Mouse (Mus musculus) CH12.LX (cell line): Measurements from ENCODE around the gene Atg101. TPM values are rescaled to one million over a fixed set of nuclear protein-coding genes. Genes with fewer than 3 reads are reported as not detected.
A peak's percentile ranks its signal among the peaks of the same experiment; 100 is the strongest.

Experiments
- DNase-seq: peaks from one replicate; pipeline ENCODE4 v3.0.0-alpha.2; 2013; ENCODE audit errors: extremely low read depth
- H3K27ac ChIP-seq: 2 replicates; pipeline ENCODE4 v1.5.1; 2012; ENCODE audit warnings: low read depth, mild to moderate bottlenecking, control low read depth, moderate library complexity; ENCODE audit not compliant: insufficient read depth
- H3K27me3 ChIP-seq: replicated peaks from 2 replicates; pipeline ENCODE3; 2012; ENCODE audit warnings: inconsistent platforms
- H3K36me3 ChIP-seq, 2 experiments: replicated peaks in 1 of 2; 2 replicates each; pipeline versions ENCODE3 to v1.6.1; 2012; ENCODE audit warnings: inconsistent platforms in 1 of 2, low read length in 1 of 2, mild to moderate bottlenecking in 1 of 2, mixed read lengths in 1 of 2, moderate library complexity in 1 of 2; ENCODE audit not compliant: control insufficient read depth in 1 of 2, insufficient read depth in 1 of 2
- H3K4me1 ChIP-seq, 2 experiments: 2 replicates each; pipeline ENCODE4 v1.6.1; 2012; ENCODE audit warnings: inconsistent platforms in 1 of 2, moderate library complexity in 1 of 2; ENCODE audit not compliant: insufficient read depth in 2 of 2, control insufficient read depth in 1 of 2
- H3K4me2 ChIP-seq: 2 replicates; pipeline ENCODE4 v1.6.1; 2012; ENCODE audit warnings: low read depth, mild to moderate bottlenecking, control low read depth; ENCODE audit not compliant: poor library complexity, insufficient read depth, severe bottlenecking
- H3K4me3 ChIP-seq, 3 experiments: fragments of 150-350 bp in 1 of 3; sonication (generic) in 1 of 3; replicated peaks in 1 of 3; 2 replicates each; pipeline versions ENCODE3 to v1.5.1; 2011 to 2012; ENCODE audit warnings: low read depth in 2 of 3, low read length in 2 of 3, mild to moderate bottlenecking in 2 of 3, moderate library complexity in 2 of 3, control low read depth in 1 of 3, improper control_type of control experiment in 1 of 3, inconsistent platforms in 1 of 3, mixed read lengths in 1 of 3; ENCODE audit not compliant: poor library complexity in 1 of 3
- H3K79me2 ChIP-seq: replicated peaks from 2 replicates; pipeline ENCODE4 v1.6.1; 2012; ENCODE audit warnings: mild to moderate bottlenecking, moderate library complexity; ENCODE audit not compliant: control insufficient read depth, poor library complexity, insufficient read depth, severe bottlenecking; ENCODE audit errors: extremely low read depth
- H3K9ac ChIP-seq: 2 replicates; pipeline ENCODE4 v1.6.1; 2012; ENCODE audit warnings: low read depth, mild to moderate bottlenecking, control low read depth, moderate library complexity; ENCODE audit not compliant: insufficient read depth
- H3K9me3 ChIP-seq: replicated peaks from 2 replicates; pipeline ENCODE3; 2012; ENCODE audit warnings: low read length, inconsistent platforms, mixed read lengths
- BHLHE40 ChIP-seq: IDR thresholded peaks from 2 replicates; pipeline ENCODE4 v1.6.1; 2011; ENCODE audit warnings: mild to moderate bottlenecking, low read depth, low read length, improper control_type of control experiment
- E2F4 ChIP-seq: IDR thresholded peaks from 2 replicates; pipeline ENCODE4 v1.6.1; 2011; ENCODE audit warnings: low read depth, low read length, improper control_type of control experiment; ENCODE audit not compliant: insufficient replicate concordance
- EP300 ChIP-seq: IDR thresholded peaks from 2 replicates; pipeline ENCODE4 v1.6.1; 2011; ENCODE audit warnings: low read length, improper control_type of control experiment
- ETS1 ChIP-seq: conservative IDR thresholded peaks from 2 replicates; pipeline ENCODE4 v1.6.1; 2012; ENCODE audit warnings: low read depth, mild to moderate bottlenecking, inconsistent platforms, low read length, improper control_type of control experiment, moderate library complexity
- GABPA ChIP-seq: IDR thresholded peaks from 2 replicates; pipeline ENCODE4 v1.6.1; 2012; ENCODE audit warnings: low read depth, low read length, improper control_type of control experiment, inconsistent platforms; ENCODE audit not compliant: insufficient replicate concordance
- IRF4 ChIP-seq: IDR thresholded peaks from 2 replicates; pipeline ENCODE4 v1.6.1; 2014; ENCODE audit warnings: low read depth, mild to moderate bottlenecking, inconsistent platforms, low read length, improper control_type of control experiment
- JUN ChIP-seq: IDR thresholded peaks from 2 replicates; pipeline ENCODE4 v1.6.1; 2011; ENCODE audit warnings: low read depth, mild to moderate bottlenecking, low read length, improper control_type of control experiment, moderate library complexity; ENCODE audit not compliant: insufficient read depth
- JUND ChIP-seq: conservative IDR thresholded peaks from 2 replicates; pipeline ENCODE4 v1.6.1; 2011; ENCODE audit warnings: low read depth, low read length, improper control_type of control experiment
- KAT2A ChIP-seq: IDR thresholded peaks from 2 replicates; pipeline ENCODE4 v1.6.1; 2012; ENCODE audit warnings: low read length, improper control_type of control experiment, inconsistent platforms; ENCODE audit not compliant: insufficient replicate concordance
- MAX ChIP-seq: IDR thresholded peaks from 2 replicates; pipeline ENCODE4 v1.6.1; 2011; ENCODE audit warnings: low read length, improper control_type of control experiment
- MAZ ChIP-seq: IDR thresholded peaks from 2 replicates; pipeline ENCODE4 v1.6.1; 2012; ENCODE audit warnings: low read depth, mild to moderate bottlenecking, inconsistent platforms, low read length, improper control_type of control experiment, moderate library complexity
- MEF2A ChIP-seq: IDR thresholded peaks from 2 replicates; pipeline ENCODE4 v1.6.1; 2014; ENCODE audit warnings: low read depth, mild to moderate bottlenecking, inconsistent platforms, low read length, improper control_type of control experiment, borderline replicate concordance
- MXI1 ChIP-seq: IDR thresholded peaks from 2 replicates; pipeline ENCODE4 v1.6.1; 2011; ENCODE audit warnings: mild to moderate bottlenecking, low read depth, low read length, improper control_type of control experiment
- PAX5 ChIP-seq: IDR thresholded peaks from 2 replicates; pipeline ENCODE4 v1.6.1; 2012; ENCODE audit warnings: low read length, inconsistent platforms, mixed read lengths
- POLR2A ChIP-seq: IDR thresholded peaks from 2 replicates; pipeline ENCODE4 v1.6.1; 2011; ENCODE audit warnings: low read depth, mild to moderate bottlenecking, improper control_type of control experiment, low read length
- POLR2AphosphoS2 ChIP-seq: IDR thresholded peaks from 2 replicates; pipeline ENCODE4 v1.6.1; 2011; ENCODE audit warnings: low read depth, low read length, improper control_type of control experiment
- RAD21 ChIP-seq: IDR thresholded peaks from 2 replicates; pipeline ENCODE4 v1.6.1; 2011; ENCODE audit warnings: low read depth, mild to moderate bottlenecking, low read length, improper control_type of control experiment, moderate library complexity
- RCOR1 ChIP-seq: conservative IDR thresholded peaks from 2 replicates; pipeline ENCODE4 v1.6.1; 2012; ENCODE audit warnings: low read depth, mild to moderate bottlenecking, inconsistent platforms, low read length, improper control_type of control experiment
- SIN3A ChIP-seq: IDR thresholded peaks from 2 replicates; pipeline ENCODE4 v1.6.1; 2012; ENCODE audit warnings: low read length, improper control_type of control experiment, inconsistent platforms
- SMC3 ChIP-seq: IDR thresholded peaks from 2 replicates; pipeline ENCODE4 v1.6.1; 2011; ENCODE audit warnings: low read depth, low read length, improper control_type of control experiment
- TBP ChIP-seq: conservative IDR thresholded peaks from 2 replicates; pipeline ENCODE4 v1.6.1; 2011; ENCODE audit warnings: low read depth, low read length, improper control_type of control experiment
- USF1 ChIP-seq: IDR thresholded peaks from 2 replicates; pipeline ENCODE4 v1.6.1; 2014; ENCODE audit warnings: low read depth, mild to moderate bottlenecking, inconsistent platforms, low read length, improper control_type of control experiment
- ZKSCAN1 ChIP-seq: IDR thresholded peaks from 2 replicates; pipeline ENCODE4 v1.6.1; 2012; ENCODE audit warnings: low read depth, inconsistent platforms, low read length, improper control_type of control experiment, borderline replicate concordance
- dilution Hi-C: fragments of 300-500 bp; cut with MboI; formaldehyde crosslinking; loops from 2 replicates; pipeline ENCODE4 v1.14.3; 2020; ENCODE audit warnings: low sequenced_read_pairs; ENCODE audit not compliant: extremely low pct_unique_long_range_greater_than_20kb, extremely low pct_ligation_motif_present
- in situ Hi-C: fragments of 300-500 bp; cut with MboI; formaldehyde crosslinking; loops from 3 replicates; pipeline ENCODE4 v1.14.3; 2019; ENCODE audit warnings: low sequenced_read_pairs, low pct_ligation_motif_present, low pct_unique_long_range_greater_than_20kb, mixed read lengths
- polyA plus RNA-seq: library from polyadenylated mRNA; unstranded; fragments of >175 nt; gene quantifications from 2 replicates; pipeline ENCODE4 v1.2.1, GENCODE M21; 2012; ENCODE audit warnings: low read depth; ENCODE audit not compliant: insufficient read length
- total RNA-seq, 2 experiments: library from RNA; depleted of rRNA; stranded (reverse); fragments of 300-350 nt in 1 of 2; fragments of >200 nt in 1 of 2; gene quantifications; 2 replicates each; pipeline ENCODE4 v1.2.3; 2012 to 2014

Gene Atg101
- total and polyA plus RNA-seq, 3 experiments, result 49.1 to 61.3 (median 58.8) TPM

GRCm38 (mm10) chr15:101253886-101254795, 29.9 kb upstream of the Atg101 start, which contains the start of gene Nr4a1:
Nr4a1 (plus strand) TSS chr15:101254269.
- peak; percentile 81 for DNase-seq
- peaks cover 35% of the 10 kb centered on the region for H3K9me3 ChIP-seq
- TF ChIP-seq ETS1 (peak; percentile 89), USF1 (no peak), KAT2A (no peak), GABPA (no peak), SIN3A (peak; percentile 44; the same call in 1 of the 2 replicates), MEF2A (peak; percentile 96), RAD21 (no peak), EP300 (no peak), MAZ (peak; percentile 76; the same call in 1 of the 2 replicates), BHLHE40 (peak; percentile 91), E2F4 (no peak), IRF4 (peak; percentile 33; the same call in 1 of the 2 replicates)
- H3K27ac ChIP-seq, result no peak within 1 kb of the TSS
- H3K36me3 ChIP-seq, result no peaks in the 10 kb centered on the region
- no peaks in the 10 kb centered on the region for H3K79me2 ChIP-seq
- in situ Hi-C loops, result no loop called here
- H3K9ac ChIP-seq, result peak within 1 kb of the TSS; percentile 9; the same call in 1 of the 2 replicates
- H3K4me1 ChIP-seq, result peaks cover 35 to 64% of the 10 kb centered on the region in 2 experiments
- peak within 1 kb of the TSS; percentile 88 for H3K4me2 ChIP-seq
- H3K27me3 ChIP-seq, result peaks cover 36% of the 10 kb centered on the region
- peak within 1 kb of the TSS; percentile 36 to 55 (median 48) for H3K4me3 ChIP-seq
- dilution Hi-C loops, result no loop called here

DNA sequence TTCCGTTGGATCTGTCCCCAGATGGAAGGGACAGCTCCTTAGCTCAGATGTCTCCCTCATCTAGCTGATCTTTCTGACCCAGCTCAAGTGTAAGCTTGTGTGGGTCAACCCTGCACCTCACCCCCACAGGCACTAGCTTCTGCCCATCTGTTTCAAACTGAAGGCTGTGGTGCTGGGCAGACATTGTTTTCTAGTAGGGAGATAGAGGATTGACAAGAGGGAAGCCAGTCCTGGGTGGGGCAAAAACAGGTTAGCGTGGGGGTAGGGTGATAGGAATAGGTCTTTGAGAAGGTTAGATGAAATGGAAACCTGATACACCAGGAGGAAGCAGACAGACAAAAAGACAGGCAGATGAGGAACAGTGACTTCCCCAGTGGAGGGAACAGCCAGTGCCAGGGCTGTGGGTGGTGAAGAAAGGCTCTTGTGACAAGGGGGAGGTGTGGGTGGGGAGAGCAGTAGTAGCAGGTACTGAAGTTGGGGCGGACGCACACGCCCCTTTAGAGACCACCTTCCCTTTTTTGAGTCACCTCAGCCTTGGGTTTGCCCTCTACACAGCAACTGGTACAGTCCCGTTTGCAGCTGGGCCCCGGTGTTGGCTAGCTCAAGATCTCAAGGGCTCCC, 28.1 kb upstream of the Atg101 start:
- Histone ChIP-seq H3K27me3 (peaks cover 25% of the 10 kb centered on the region), H3K36me3 (no peaks in the 10 kb centered on the region)
- DNase-seq, result peak; percentile 61
- in situ Hi-C loops, result no loop called here
- TF ChIP-seq E2F4, result no peak
- no peak for TF ChIP-seq MEF2A
- TF ChIP-seq JUND, result no peak
- peak; percentile 26; the same call in 1 of the 2 replicates for TF ChIP-seq IRF4
- no peak for TF ChIP-seq TBP
- no peak for TF ChIP-seq SMC3
- peak; percentile 44; the same call in 1 of the 2 replicates for TF ChIP-seq ETS1
- peak; percentile 22; the same call in 1 of the 2 replicates for TF ChIP-seq MXI1
- TF ChIP-seq GABPA, result no peak
- no peak; the same call in 1 of the 2 replicates for TF ChIP-seq RCOR1
- no peak for TF ChIP-seq ZKSCAN1
- no peak for TF ChIP-seq POLR2A
- TF ChIP-seq MAX, result no peak
- no peak for TF ChIP-seq PAX5
- TF ChIP-seq JUN, result no peak
- TF ChIP-seq POLR2AphosphoS2, result no peak
- TF ChIP-seq SIN3A, result no peak
- no peak for TF ChIP-seq KAT2A
- TF ChIP-seq, all 38 proteins: peak for 3
- Histone ChIP-seq H3K79me2 (no peaks in the 10 kb centered on the region), H3K4me1 (peaks cover 35 to 77% of the 10 kb centered on the region in 2 experiments), H3K4me3 (no peak overlapping the region), H3K27ac (no peak overlapping the region), H3K4me2 (no peak overlapping the region), H3K9me3 (peaks cover 24% of the 10 kb centered on the region), H3K9ac (no peak overlapping the region)
- dilution Hi-C loops, result no loop called here
